In genomic region chr14:76313424-76314190, GRCm38 (mm10) we compare ENCODE assay signal across 13 mouse cellular contexts.
DNase-seq lines count a peak whose midpoint lies in the region; ATAC-seq lines count a peak whose summit lies in the region.
"Had no signal": no experiment of that assay in that cellular context is flagged by ENCODE, and none has a peak within 500 bp of the region (broad histone marks: within the 10 kb centered on the region; RNA-seq: fewer than 3 reads in every experiment).

No protein-coding gene starts in this region.

- H3K4me1 ChIP-seq in forebrain, embryonic 14.5 days (ENCODE audit: control insufficient read depth, insufficient read depth, low read length), result peaks cover 11% of the 10 kb centered on the region
- peaks cover 20% of the 10 kb centered on the region for H3K4me1 ChIP-seq in midbrain, embryonic 12.5 days

- no peak overlapping the region for H3K9ac ChIP-seq in forebrain, embryonic 14.5 days (ENCODE audit: low read length)
- no peak overlapping the region for H3K9ac ChIP-seq in midbrain, embryonic 12.5 days (replicated peaks)
- H3K9ac ChIP-seq: liver, embryonic 14.5 days had no signal

- H3K4me2 ChIP-seq in forebrain, embryonic 14.5 days (ENCODE audit: low read length), result no peak overlapping the region
- H3K4me2 ChIP-seq in midbrain, embryonic 12.5 days (replicated peaks), result no peak overlapping the region

- intact Hi-C loops in left cerebral cortex, postnatal 36 days (cut with DNase I), result no loop called here

- H3K9me3 ChIP-seq in forebrain, embryonic 14.5 days (replicated peaks; ENCODE audit: control insufficient read depth, low read length), result peaks cover 3% of the 10 kb centered on the region; the same call in 1 of the 2 replicates
- H3K9me3 ChIP-seq in midbrain, embryonic 12.5 days, result peaks cover 5% of the 10 kb centered on the region; the same call in 1 of the 2 replicates
- H3K9me3 ChIP-seq: limb, embryonic 10.5 days had no signal

- DNase-seq in ES-CJ7 (ENCODE audit: low read depth, low spot score), result peak; percentile 15
- peak; percentile 21 for DNase-seq in ZHBTc4 (ENCODE audit: low read depth, low spot score)
- DNase-seq in forebrain, embryonic 14.5 days (ENCODE audit: low spot score), result peak; percentile 76
- no peak for DNase-seq in lung, postnatal 36 days
- no peak for DNase-seq in left cerebral cortex, postnatal 36 days (ENCODE audit: low spot score in 2 of 2)
- DNase-seq in urinary bladder, postnatal 14 days (ENCODE audit: low spot score), result no peak
- DNase-seq: cerebellum, adult 8-10 months; lung, postnatal 14 days had no signal

- H3K36me3 ChIP-seq in forebrain, embryonic 14.5 days (ENCODE audit: control insufficient read depth, insufficient read depth, low read length), result no peaks in the 10 kb centered on the region
- no peaks in the 10 kb centered on the region for H3K36me3 ChIP-seq in midbrain, embryonic 12.5 days
- H3K36me3 ChIP-seq: limb, embryonic 10.5 days had no signal

- WGBS in forebrain, embryonic 14.5 days, result 51% methylated on average over 14 of the region's 14 CpGs
- WGBS in midbrain, embryonic 12.5 days, result 67% methylated on average over 14 of the region's 14 CpGs

- H3K27me3 ChIP-seq in forebrain, embryonic 14.5 days (replicated peaks; ENCODE audit: control insufficient read depth, insufficient read depth, low read length), result no peaks in the 10 kb centered on the region
- H3K27me3 ChIP-seq in midbrain, embryonic 12.5 days, result 0 out of 2 replicates have a peak, but pooled peaks cover 3% of the 10 kb centered on the region

- no peak overlapping the region for H3K4me3 ChIP-seq in forebrain, embryonic 14.5 days (ENCODE audit: low read depth, low read length)
- no peak overlapping the region for H3K4me3 ChIP-seq in midbrain, embryonic 12.5 days
- H3K4me3 ChIP-seq: limb, embryonic 10.5 days had no signal

- H3K27ac ChIP-seq in forebrain, embryonic 14.5 days (ENCODE audit: low read depth, low read length), result 0 out of 2 replicates have a peak overlapping the region, but pooled peaks have one; percentile 15
- H3K27ac ChIP-seq in midbrain, embryonic 12.5 days (replicated peaks), result no peak overlapping the region
- H3K27ac ChIP-seq: kidney, postnatal 0 days; limb, embryonic 10.5 days; liver, embryonic 14.5 days had no signal

- ATAC-seq in forebrain, embryonic 14.5 days, result peak; percentile 85
- peak; percentile 72 for ATAC-seq in midbrain, embryonic 12.5 days (ENCODE audit: low FRiP score, low read depth)
- ATAC-seq: inflammation-experienced regulatory T-cells, adult 6 months had no signal

Comparison
In these comparisons a context has a peak if more than half of its experiments do, and no peak if none do; other contexts are left out.
1. DNase-seq: peak in ES-CJ7 (single experiment), ZHBTc4 (single experiment) and forebrain, embryonic 14.5 days (single experiment); none in lung, postnatal 36 days (single experiment), left cerebral cortex, postnatal 36 days (0 of 2) and urinary bladder, postnatal 14 days (single experiment).